Mouse (Mus musculus) forebrain, embryonic 11.5 days (tissue): ENCODE data around the gene Cfc1. TPM values are rescaled to one million over a fixed set of nuclear protein-coding genes. Genes with fewer than 3 reads are reported as not detected.

Experiments used
- ATAC-seq: fragments of 200-750 bp; cut with Nextera tagmentation; replicated peaks from 2 replicates; pipeline ENCODE4 v1.8.0; 2017; ENCODE audit warnings: moderate TSS enrichment; ENCODE audit not compliant: low FRiP score
- DNase-seq: peaks from one replicate; pipeline ENCODE4 v3.0.0-alpha.2; 2017; ENCODE audit warnings: low spot score
- H3K27ac ChIP-seq: fragments of 300-500 bp; sonication (generic); 2 replicates; pipeline ENCODE4 v1.5.1; 2014; ENCODE audit warnings: low read depth, low read length
- H3K27me3 ChIP-seq: fragments of 300-500 bp; sonication (generic); 2 replicates; pipeline ENCODE4 v1.6.1; 2014; ENCODE audit warnings: mild to moderate bottlenecking, low read length, mixed read lengths; ENCODE audit not compliant: control insufficient read depth, insufficient read depth
- H3K36me3 ChIP-seq: fragments of 300-500 bp; sonication (generic); 2 replicates; pipeline ENCODE4 v1.6.1; 2014; ENCODE audit warnings: mild to moderate bottlenecking, low read length, moderate library complexity, mixed read lengths; ENCODE audit not compliant: control insufficient read depth, insufficient read depth
- H3K4me1 ChIP-seq: fragments of 300-500 bp; sonication (generic); replicated peaks from 2 replicates; pipeline ENCODE4 v1.6.1; 2014; ENCODE audit warnings: low read length, mixed read lengths; ENCODE audit not compliant: control insufficient read depth, insufficient read depth
- H3K4me2 ChIP-seq: fragments of 300-500 bp; sonication (generic); 2 replicates; pipeline ENCODE4 v1.6.1; 2014; ENCODE audit warnings: low read depth, mild to moderate bottlenecking, low read length, moderate library complexity, mixed read lengths; ENCODE audit not compliant: severe bottlenecking
- H3K4me3 ChIP-seq: fragments of 300-500 bp; sonication (generic); 2 replicates; pipeline ENCODE4 v1.5.1; 2014; ENCODE audit warnings: low read depth, low read length
- H3K9ac ChIP-seq: fragments of 300-500 bp; sonication (generic); 2 replicates; pipeline ENCODE4 v1.6.1; 2014; ENCODE audit warnings: low read length
- H3K9me3 ChIP-seq: fragments of 300-500 bp; sonication (generic); 2 replicates; pipeline ENCODE4 v1.6.1; 2016; ENCODE audit warnings: low read length, mixed read lengths; ENCODE audit not compliant: control insufficient read depth
- WGBS: fragments of 180-500 bp; shearing (Covaris S2); extraction: QIAGEN DNeasy Blood & Tissue Kit; methylation state at CpG from one replicate; pipeline ENCODE4 v1.1.7; 2014; 5-methylcytosine and 5-hydroxymethylcytosine counted together
- polyA plus RNA-seq: library from polyadenylated mRNA; unstranded; fragments of >200 nt; fragmentation: Nextera tagmentation; extraction: Ambion mirVana; gene quantifications from 2 replicates; pipeline ENCODE4 v1.2.1, GENCODE M21; 2014

Gene Cfc1
- polyA plus RNA-seq, 1 experiment from 2014 or later: not detected

DNA sequence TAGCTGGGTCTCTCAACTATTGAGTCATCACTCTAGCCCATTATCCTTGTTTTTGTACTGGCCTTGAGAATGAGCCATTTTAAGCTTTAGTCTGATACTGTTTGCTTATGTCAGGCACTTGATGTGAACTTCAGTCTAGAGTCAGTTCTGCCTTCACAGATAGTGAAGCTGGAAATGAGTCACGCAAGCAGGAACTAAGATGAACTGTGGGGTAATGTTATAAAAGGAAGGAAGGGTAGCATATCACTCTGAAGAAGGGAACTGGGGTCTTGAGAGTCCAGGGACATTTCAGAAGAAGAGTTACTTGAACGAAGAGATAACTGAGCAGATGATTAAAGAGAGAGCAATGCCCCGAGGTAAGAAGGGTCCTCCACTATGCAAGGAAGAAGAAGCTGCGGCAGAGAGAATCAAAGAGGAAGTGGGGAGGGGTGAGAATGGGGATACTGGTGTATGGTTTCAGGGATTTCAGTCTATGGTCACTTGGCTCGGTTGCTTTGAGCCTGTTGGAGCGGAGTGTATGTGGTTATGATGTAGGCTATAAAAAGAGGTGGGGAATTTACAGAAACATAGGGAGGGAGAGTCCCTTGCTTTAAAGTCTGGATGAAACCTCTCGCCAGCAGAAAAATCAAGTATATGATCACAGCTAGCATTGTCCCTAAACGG is 29.1 kb downstream of the Cfc1 start:
- no peak for DNase-seq
- Histone ChIP-seq H3K27ac (no peak overlapping the region), H3K36me3 (no peaks in the 10 kb centered on the region), H3K9ac (no peak overlapping the region), H3K9me3 (no peaks in the 10 kb centered on the region), H3K4me3 (no peak overlapping the region), H3K4me1 (no peaks in the 10 kb centered on the region), H3K4me2 (no peak overlapping the region), H3K27me3 (no peaks in the 10 kb centered on the region)
- no peak for ATAC-seq
- 84% methylated on average over 8 of the region's 8 CpGs for WGBS

DNA sequence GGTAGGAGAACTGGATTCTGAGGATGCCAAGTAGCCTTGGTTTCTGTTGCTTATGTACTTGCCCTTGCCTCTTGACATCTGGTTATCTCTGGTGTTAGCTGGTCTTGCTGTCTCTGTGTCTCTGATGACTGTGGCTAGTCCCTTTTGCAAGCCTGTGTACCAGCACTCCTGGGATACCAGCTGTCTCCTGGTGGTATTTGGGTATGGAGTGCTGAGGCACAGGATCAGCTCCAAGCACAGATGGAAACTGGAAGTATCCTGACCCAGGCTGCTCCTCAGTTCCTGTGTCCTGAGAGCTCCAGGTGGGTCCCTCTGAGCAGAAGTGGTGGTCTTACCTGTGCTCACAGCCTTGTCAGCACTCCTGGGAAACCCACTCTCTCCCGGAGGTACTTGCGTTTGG is 32.7 kb downstream of the Cfc1 start:
- Histone ChIP-seq H3K4me2 (no peak overlapping the region), H3K4me3 (no peak overlapping the region), H3K9ac (no peak overlapping the region), H3K4me1 (no peaks in the 10 kb centered on the region), H3K27ac (no peak overlapping the region), H3K27me3 (no peaks in the 10 kb centered on the region), H3K9me3 (no peaks in the 10 kb centered on the region), H3K36me3 (no peaks in the 10 kb centered on the region)
- ATAC-seq (no peak), DNase-seq (no peak)
- WGBS: 98% methylated on average over 2 of the region's 2 CpGs

DNA sequence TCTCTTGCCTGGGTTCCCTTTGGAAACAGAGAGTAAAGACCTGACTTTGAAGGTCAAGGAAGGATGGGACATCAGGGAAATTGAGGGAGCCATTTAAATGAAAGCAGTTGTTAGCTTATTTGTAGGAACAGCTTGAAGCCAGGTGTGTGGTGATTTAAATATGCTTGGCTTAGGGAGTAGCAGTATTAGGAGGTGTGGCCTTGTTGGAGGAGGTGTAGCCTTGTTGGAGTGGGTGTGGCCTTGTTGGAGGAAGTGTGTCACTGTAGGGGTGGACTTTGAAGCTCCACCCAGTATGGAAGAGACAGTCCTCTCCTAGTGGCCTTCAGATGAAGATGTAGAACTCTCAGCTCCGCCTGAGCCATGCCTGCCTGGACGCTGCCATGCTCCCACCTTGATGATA is 34.4 kb downstream of the Cfc1 start:
- Histone ChIP-seq H3K4me1 (no peaks in the 10 kb centered on the region), H3K4me3 (no peak overlapping the region), H3K27ac (no peak overlapping the region), H3K4me2 (no peak overlapping the region), H3K36me3 (no peaks in the 10 kb centered on the region), H3K9me3 (no peaks in the 10 kb centered on the region), H3K9ac (no peak overlapping the region), H3K27me3 (no peaks in the 10 kb centered on the region)
- no peak for ATAC-seq
- 78% methylated on average over 2 of the region's 2 CpGs for WGBS
- DNase-seq: no peak

- Histone ChIP-seq H3K4me2 (no peak overlapping the region), H3K27ac (no peak overlapping the region), H3K4me3 (no peak overlapping the region), H3K9ac (no peak overlapping the region), H3K4me1 (no peaks in the 10 kb centered on the region), H3K9me3 (no peaks in the 10 kb centered on the region), H3K27me3 (no peaks in the 10 kb centered on the region), H3K36me3 (no peaks in the 10 kb centered on the region)
- ATAC-seq: no peak
- WGBS: 80% methylated on average over 6 of the region's 6 CpGs
- no peak for DNase-seq
These were observed 36.0 kb downstream of the Cfc1 start for GRCm38 (mm10) chr1:34571431-34571830.

DNA sequence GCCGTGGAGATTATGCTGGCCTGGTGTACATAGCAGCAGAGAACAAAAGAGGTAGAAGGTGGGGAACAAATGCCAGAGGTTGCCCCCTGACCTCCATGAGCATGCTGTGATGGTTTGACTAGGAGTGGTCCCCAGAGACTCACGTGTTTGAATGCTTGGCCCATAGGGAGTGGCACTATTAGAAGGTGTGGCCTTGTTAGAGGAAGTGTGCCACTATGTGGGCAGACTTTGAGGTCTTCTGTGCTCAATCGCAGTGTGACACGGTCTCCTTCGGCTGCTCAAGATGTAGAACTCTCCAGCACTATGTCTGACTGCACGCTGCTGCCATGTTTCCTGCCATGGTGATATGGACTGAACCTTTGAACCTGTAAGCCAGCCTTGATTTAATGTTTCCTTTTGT is 37.8 kb downstream of the Cfc1 start:
- no peaks in the 10 kb centered on the region for H3K9me3 ChIP-seq
- WGBS: 87% methylated on average over 6 of the region's 6 CpGs
- H3K27me3 ChIP-seq: no peaks in the 10 kb centered on the region
- DNase-seq (no peak), ATAC-seq (no peak)
- no peak overlapping the region for H3K27ac ChIP-seq
- no peaks in the 10 kb centered on the region for H3K4me1 ChIP-seq
- no peak overlapping the region for H3K4me3 ChIP-seq
- H3K36me3 ChIP-seq: no peaks in the 10 kb centered on the region
- no peak overlapping the region for H3K9ac ChIP-seq
- H3K4me2 ChIP-seq: no peak overlapping the region

DNA sequence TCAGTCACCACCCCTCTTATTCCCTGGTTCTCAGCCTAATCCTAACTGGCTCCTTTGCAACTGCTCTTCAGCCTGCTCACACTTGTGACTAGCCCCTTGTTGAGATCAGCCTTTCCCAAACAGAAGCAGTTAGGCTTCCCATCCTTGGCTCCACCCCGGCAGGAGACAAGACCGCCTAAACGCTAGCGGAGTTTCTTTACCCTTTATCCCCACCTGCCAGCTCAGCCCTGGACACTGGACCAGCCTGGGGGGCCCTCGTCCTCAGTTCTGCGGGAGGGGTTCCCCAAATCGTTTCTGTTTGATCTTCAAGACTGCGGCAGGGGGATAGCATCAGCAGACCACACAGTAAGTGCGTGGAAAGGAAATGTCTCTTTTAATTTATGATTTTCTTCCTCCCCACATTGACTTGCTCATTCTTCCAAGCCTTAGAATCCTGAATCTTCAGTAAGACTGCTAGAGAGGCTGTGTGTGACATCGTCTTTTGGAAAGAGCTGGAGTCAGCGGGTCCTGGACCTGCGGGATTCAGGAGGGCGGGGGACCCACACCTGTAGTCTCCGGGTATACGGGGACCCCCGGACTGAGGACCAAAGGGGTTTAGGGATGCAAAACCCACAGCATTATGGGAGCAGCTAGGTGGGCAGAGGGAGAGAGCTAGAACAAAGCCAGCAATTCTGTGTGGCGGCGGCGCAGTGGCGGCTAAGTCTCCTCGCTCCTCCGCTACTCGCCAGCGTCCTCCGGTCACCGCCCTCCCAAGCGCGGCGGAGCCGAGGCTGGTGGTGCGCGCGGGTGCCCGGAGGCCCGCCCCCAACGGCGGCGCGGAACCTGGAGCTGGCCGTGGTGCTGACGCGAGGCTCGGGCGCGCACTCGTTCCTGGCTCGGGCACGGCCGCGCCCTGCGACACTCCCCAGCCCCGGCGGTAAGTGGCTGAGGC is 43.7 kb downstream of the Cfc1 start, which contains the start of gene Amer3:
Gene Amer3, plus strand, starts transcription at position 807 of the 931 bp plus-strand sequence.
- Histone ChIP-seq H3K9ac (peak within 1 kb of the TSS; percentile 53), H3K27ac (no peak within 1 kb of the TSS), H3K27me3 (peaks cover 9% of the 10 kb centered on the region; the same call in 1 of the 2 replicates), H3K9me3 (no peaks in the 10 kb centered on the region), H3K4me3 (peak within 1 kb of the TSS; percentile 40), H3K36me3 (no peaks in the 10 kb centered on the region), H3K4me1 (peaks cover 4% of the 10 kb centered on the region; the same call in 1 of the 2 replicates), H3K4me2 (peak within 1 kb of the TSS; percentile 84)
- under 1% methylated on average over 53 of the region's 53 CpGs for WGBS
- ATAC-seq: peak; percentile 92
- DNase-seq: peak; percentile 93

GRCm38 (mm10) chr1:34579782-34580356 is 44.4 kb downstream of the Cfc1 start:
- whole genome bisulfite sequencing: under 1% methylated on average over 18 of the region's 18 CpGs
- no peaks in the 10 kb centered on the region for H3K36me3 ChIP-seq
- peaks cover 4% of the 10 kb centered on the region; the same call in 1 of the 2 replicates for H3K4me1 ChIP-seq
- peak overlapping the region; percentile 53 for H3K9ac ChIP-seq
- peak overlapping the region; percentile 84 for H3K4me2 ChIP-seq
- no peak overlapping the region for H3K27ac ChIP-seq
- DNase-seq (no peak), ATAC-seq (peak; percentile 45)
- no peaks in the 10 kb centered on the region for H3K9me3 ChIP-seq
- H3K4me3 ChIP-seq: peak overlapping the region; percentile 40
- peaks cover 9% of the 10 kb centered on the region; the same call in 1 of the 2 replicates for H3K27me3 ChIP-seq

DNA sequence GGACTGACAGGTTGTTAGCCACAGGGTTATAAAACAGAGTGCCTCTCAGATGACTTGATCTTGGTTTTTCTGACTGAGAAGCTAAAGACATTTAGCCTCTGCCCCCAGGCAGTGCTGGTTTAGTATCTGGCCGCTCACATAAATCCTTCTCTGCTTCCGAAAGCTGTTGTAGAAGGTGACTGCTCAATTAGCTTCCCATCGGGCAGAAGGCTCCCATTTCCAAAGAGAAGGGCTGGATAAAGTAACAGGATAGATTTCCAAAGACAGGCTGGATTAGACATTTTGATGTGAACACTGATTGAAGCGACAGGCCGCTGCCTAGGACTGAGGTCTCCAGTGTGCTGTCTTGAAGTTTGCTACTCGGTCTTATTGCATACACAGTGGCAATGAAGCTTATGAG is 46.8 kb downstream of the Cfc1 start:
- WGBS: 75% methylated on average over 6 of the region's 6 CpGs
- Histone ChIP-seq H3K4me2 (no peak overlapping the region), H3K9me3 (no peaks in the 10 kb centered on the region)

More for the DNA sequence above, 46.8 kb downstream of the Cfc1 start:
- Histone ChIP-seq H3K27ac (no peak overlapping the region), H3K4me1 (peaks cover 4% of the 10 kb centered on the region; the same call in 1 of the 2 replicates), H3K9ac (no peak overlapping the region), H3K4me3 (no peak overlapping the region), H3K36me3 (no peaks in the 10 kb centered on the region), H3K27me3 (peaks cover 9% of the 10 kb centered on the region; the same call in 1 of the 2 replicates)
- DNase-seq (no peak), ATAC-seq (no peak)
